Mouse (Mus musculus): Measurements from ENCODE around the gene Snrnp27. TPM values are rescaled to one million over a fixed set of nuclear protein-coding genes. Genes with fewer than 3 reads are reported as not detected.

The Snrnp27 gene
- 58.8 TPM for polyA plus RNA-seq (2017; shearing (Covaris generic))

DNA sequence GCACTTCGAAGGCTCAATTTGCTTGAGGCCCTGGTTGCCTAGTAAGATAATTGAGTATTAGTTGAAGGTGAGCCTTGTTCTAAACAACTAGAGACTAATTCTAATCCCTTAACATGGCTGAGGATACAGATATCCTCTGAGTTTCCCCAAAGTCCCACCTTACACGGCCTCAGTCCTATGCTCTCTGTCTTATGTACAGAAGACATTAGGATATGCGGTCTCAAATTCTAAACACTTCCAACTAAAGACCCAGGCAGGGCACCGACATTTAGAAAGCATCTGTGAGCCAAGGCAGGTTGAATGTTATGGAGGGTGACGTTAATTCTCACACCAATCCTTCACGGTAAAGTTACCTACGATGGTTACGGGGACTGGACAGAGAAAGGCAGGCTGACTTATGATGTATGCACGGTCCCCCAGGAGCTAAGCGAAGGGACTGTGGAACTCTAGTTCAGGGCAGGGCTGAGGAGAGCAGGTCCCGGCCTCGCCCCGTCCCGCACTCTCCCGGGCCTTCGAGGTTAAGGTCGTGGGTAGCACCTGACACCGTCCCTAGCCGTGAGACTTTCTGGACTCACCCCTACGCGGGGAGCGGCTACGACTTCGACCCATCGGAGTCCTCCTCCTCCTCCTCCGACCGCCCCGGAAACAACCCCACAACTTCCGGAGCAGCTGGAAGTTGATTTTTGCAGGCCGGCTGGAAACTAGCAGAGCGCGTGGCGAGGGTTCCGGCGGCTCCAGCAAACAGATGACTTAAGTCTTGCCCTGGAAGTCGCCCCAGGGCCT, at the start of gene Snrnp27:
TSS of gene Snrnp27 (minus strand) at position 651 of the 783 bp plus-strand sequence.

DNA sequence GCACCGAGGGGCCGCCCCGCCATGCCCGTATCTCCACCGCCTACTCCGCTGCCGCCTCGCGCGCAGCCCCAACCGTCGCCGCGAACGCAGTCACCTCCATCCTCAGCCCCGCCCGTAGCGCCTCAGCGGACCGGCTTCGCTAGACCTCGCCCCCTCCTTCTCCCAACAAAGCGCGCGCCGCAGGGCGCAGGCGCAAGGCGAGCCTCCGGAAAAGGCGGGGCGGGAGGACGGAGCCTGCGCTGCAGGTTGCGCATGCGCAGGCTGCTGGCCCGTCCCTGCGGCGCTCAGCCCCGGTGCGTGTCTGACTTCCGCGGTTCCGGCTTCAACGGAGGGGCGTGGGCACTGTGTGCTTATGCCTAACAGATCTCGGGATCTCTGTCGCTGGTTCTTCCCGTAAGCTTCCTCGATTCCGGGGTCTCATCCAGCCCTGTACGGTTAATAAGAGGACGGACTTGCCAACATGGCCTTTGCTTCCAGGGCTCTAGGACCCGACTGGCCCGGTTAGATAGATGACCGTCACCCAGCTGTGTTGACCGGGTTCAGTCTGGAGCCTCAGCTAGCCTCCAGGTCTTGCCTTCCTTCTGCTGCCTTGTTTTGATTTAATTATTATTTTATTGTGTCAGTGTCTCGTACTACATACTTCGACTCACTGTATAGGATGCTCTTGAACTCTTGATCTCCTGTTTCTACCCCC, 49.0 kb upstream of the Snrnp27 start, which contains the start of gene Gmcl1:
TSS of gene Gmcl1 (minus strand) at position 201 of the 694 bp plus-strand sequence.

DNA sequence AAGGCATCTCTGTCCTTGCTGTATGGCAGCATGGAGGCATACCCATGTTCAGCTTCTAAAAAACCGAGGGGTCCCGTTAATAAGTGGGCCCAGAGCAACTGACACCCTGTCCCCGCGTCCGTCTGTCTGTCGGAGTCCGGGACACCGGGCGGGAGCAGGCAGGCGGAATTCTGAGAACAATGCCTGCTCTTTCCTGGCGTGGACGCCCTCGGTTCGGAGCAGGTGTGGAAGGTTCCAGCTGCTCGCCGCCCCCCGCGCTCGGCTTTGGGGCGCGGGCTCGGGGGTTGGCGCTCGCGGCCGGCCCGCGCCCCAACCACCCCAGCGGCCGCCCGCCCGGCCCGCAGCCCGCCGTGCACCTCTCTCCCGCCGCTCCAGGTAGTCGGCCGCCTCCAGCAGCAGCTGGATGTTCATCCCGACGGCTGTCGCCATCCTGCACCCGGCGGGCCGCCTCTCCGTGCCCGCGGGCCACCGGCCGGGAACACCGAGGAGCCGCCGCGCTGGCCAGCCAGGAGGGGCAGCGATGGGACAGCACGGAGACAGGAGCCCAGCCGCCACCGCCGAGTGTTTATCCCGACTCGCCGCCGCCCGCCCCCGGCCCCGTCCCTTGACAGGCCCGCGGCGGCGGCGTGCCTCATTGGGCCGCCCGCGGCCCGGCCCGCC, 15.6 kb downstream of the Snrnp27 start, which contains the start of gene Mxd1:
TSS of gene Mxd1 (minus strand) at position 582 of the 660 bp plus-strand sequence.

GRCm38 (mm10) chr6:86627946-86628345, 56.4 kb downstream of the Snrnp27 start, which contains the start of gene Asprv1:
TSS of gene Asprv1 (plus strand) at chr6:86628164.

Other genes starting within 250 kb of the Snrnp27 start
- gene C87436, start 246.1 kb downstream of the Snrnp27 start, polyA plus RNA-seq (2017; shearing (Covaris generic)), result 38.4 TPM
- gene Pcbp1, start 158.2 kb downstream of the Snrnp27 start, polyA plus RNA-seq (2017; shearing (Covaris generic)), result 303 TPM
- not detected for gene Asprv1, start 56.4 kb downstream of the Snrnp27 start, polyA plus RNA-seq (2017; shearing (Covaris generic))
- 357 TPM for gene Mxd1, start 15.4 kb downstream of the Snrnp27 start, polyA plus RNA-seq (2017; shearing (Covaris generic))
- gene Gmcl1, start 48.9 kb upstream of the Snrnp27 start, polyA plus RNA-seq (2017; shearing (Covaris generic)), result 34.5 TPM
- gene Anxa4, start 109.1 kb upstream of the Snrnp27 start, polyA plus RNA-seq (2017; shearing (Covaris generic)), result 4.0 TPM
- gene Aak1, start 165.0 kb upstream of the Snrnp27 start, polyA plus RNA-seq (2017; shearing (Covaris generic)), result 80.6 TPM

Measured in effector memory CD4-positive, alpha-beta T cell, adult 7 months (primary cell).